Mouse (Mus musculus) heart, adult 8-10 months (tissue): ENCODE results near the gene Sec23b. TPM values are rescaled to one million over a fixed set of nuclear protein-coding genes. Genes with fewer than 3 reads are reported as not detected.
A peak's percentile ranks its signal among the peaks of the same experiment; 100 is the strongest.

Experiments used
- DNase-seq: peaks from one replicate; pipeline ENCODE4 v3.0.0; 2022; ENCODE audit warnings: low spot score
- microRNA-seq: library from miRNA; unstranded; fragments of <30 nt; microRNA quantifications from one replicate; pipeline ENCODE4 v1.2.0, GENCODE M21; 2022
- total RNA-seq, 4 experiments: library from RNA; stranded (reverse); gene quantifications; 2 replicates each; pipeline ENCODE4 v1.2.4; 2022

Sec23b gene
- total RNA-seq, 4 experiments from 2014 or later = 16.8 to 22.9 (median 19.1) TPM

DNA sequence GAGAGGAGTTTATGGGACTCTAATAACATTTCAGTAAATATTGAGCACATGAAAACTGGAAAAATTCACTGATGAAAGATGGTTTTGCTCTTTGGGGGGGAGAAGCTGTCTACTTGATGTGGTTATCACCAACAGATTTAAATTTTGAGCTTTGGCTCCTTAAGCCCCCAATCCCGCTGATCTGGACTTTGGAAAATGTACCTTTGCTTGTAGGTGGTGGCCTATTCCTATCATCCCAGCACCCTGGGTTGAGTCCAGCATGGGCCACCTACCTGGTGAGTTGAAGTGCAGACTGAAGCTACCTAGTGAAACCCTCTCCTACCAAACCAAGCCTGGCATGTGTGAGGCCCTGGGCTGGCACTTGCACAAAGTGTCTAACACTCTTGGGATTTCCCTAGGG, 45.5 kb downstream of the Sec23b start:
- no peak for DNase-seq

GRCm38 (mm10) chr2:144613956-144614355, 57.9 kb downstream of the Sec23b start:
- no peak for DNase-seq

GRCm38 (mm10) chr2:144617074-144617874, 61.2 kb downstream of the Sec23b start:
- no peak for DNase-seq

GRCm38 (mm10) chr2:144621491-144621890, 65.5 kb downstream of the Sec23b start:
- DNase-seq = no peak

DNA sequence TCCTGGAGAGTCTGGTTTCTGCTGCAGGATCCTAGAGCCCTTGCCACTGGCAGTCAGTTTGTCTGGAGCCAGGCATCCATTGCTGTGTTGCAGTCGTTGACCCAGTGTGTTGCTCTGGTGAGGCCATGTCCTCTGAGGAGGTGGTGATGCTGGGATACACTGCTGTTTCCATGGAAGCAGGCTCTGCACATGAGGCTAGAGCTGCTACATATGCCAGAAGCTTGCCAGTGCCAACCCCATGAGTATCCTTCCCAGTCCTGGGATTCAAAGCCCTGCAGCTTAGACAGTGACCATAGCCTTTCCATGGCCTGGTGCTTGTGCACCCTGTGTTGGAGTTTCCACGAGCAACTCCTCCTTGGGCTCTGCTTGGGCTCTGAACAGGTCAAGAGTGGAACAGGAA, 77.5 kb downstream of the Sec23b start:
- DNase-seq = no peak

- DNase-seq = no peak
Measured at GRCm38 (mm10) chr2:144634231-144634630, 78.2 kb downstream of the Sec23b start.

- DNase-seq = no peak
Measured at GRCm38 (mm10) chr2:144634729-144635128, 78.7 kb downstream of the Sec23b start.

DNA sequence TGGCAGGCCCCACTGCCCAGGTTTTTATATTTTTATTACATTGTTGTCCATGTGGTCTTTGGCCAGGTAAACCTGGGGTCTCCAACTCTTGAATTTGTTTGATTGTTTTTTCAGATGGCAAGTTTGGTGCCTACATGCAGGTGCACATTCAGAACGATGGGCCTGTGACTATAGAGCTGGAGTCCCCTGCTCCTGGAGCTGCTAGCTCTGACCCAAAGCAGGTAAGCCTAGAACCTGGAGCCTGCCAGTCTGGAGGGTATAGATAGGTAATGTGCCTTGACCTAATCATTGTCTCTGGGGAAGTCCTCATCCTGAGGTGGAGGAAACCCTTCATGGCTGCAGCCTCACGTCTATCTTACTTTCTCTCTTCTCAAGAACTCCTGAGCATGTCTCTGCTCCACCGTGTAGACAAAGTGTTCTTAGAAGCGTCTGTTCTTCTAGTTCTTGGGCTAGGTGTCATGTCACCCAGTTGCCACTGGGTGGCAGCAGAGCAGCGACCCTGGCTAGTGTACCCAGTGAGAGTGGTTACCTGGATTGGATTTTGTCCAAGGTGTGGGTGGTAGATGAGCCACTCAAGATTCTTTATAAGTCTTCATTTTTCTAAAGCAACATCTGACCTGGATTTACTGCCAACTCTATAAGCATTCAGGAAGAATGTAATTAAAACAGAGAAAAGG, 79.8 kb downstream of the Sec23b start:
- DNase-seq = peak; percentile 44

GRCm38 (mm10) chr2:144637204-144637603, 81.2 kb downstream of the Sec23b start:
- no peak for DNase-seq

GRCm38 (mm10) chr2:144637671-144638395, 81.8 kb downstream of the Sec23b start:
- DNase-seq = no peak

DNA sequence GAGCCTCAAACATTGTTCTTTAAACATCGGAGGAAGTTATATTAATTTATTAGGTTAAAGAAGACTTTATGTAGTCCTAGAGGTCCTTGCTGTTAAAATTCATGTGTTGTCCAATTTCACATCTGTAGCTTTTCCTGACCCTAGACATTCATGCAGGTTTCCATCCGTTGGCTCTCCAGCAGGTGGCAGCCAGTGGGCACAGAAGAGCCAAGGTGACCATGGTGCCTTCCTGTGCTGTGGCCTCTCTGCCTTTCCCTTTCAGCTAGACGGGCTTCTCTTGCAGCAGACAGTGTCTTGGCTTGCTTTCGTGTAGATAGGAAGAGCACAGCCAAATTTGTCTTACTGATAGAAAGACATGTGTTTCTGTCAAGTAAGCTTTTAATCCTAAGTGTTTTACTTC, 82.7 kb downstream of the Sec23b start:
- no peak for DNase-seq

DNA sequence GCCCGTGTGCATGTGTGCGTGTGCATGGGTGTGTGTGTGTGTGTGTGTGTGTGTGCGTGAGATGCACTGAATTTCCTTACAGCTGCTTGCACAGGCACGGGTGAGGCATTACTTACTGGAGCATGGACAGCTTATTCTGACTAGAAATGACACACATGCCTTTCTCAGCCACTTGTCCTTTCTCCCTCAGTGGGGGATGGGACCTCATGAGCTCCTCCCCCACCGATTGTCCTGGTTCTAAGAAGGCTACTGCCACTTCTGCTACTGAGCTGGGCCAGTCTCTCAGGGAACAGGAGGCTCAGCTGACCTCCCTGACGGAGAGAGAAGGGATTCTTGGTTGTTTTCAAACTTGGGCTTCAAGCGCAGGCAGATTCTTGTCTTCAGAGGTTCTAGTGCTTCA, 84.1 kb downstream of the Sec23b start:
- no peak for DNase-seq

Small RNA genes lying within 50 kb of the gene (microRNA-seq; reads per million reads assigned to microRNA genes)
- gene Gm24823 = not detected

Other genes starting within 250 kb of the Sec23b start
- not detected for gene Ovol2, start 224.1 kb upstream of the Sec23b start, total RNA-seq
- gene Kat14, start 187.2 kb upstream of the Sec23b start, total RNA-seq = 10 to 100 TPM; 22.9 to 30.2 (median 27.5) TPM
- 10 to 100 TPM in 2 of 4 experiments, 1 to 10 TPM in 2; 8.9 to 13.3 (median 10.7) TPM for gene Pet117, start 187.2 kb upstream of the Sec23b start, total RNA-seq
- gene Dzank1, start 28.8 kb upstream of the Sec23b start, total RNA-seq = 1 to 10 TPM in 2 of 4 experiments, under 1 TPM in 2; 0.57 to 4.0 (median 0.98) TPM
- 10 to 100 TPM; 10.6 to 12.8 (median 11.5) TPM for gene Polr3f, start 28.5 kb upstream of the Sec23b start, total RNA-seq
- 10 to 100 TPM; 10.9 to 13.2 (median 11.6) TPM for gene Rbbp9, start 5.4 kb upstream of the Sec23b start, total RNA-seq
- 100 to 1,000 TPM in 1 of 4 experiments, 10 to 100 TPM in 3; 84.8 to 108 (median 94.5) TPM for gene Smim26, start 37.8 kb downstream of the Sec23b start, total RNA-seq
- 10 to 100 TPM; 15.4 to 19.0 (median 17.6) TPM for gene Dtd1, start 43.7 kb downstream of the Sec23b start, total RNA-seq